Mouse (Mus musculus) heart, postnatal 36 days (tissue): ENCODE measurements at regions not wholly inside any gene's neighbourhood (a gene's known extent, or its start where the extent isn't known, plus 50 kb on each side); places are given as distances from the start of the nearest gene placed in this dataset.

Experiments used
- DNase-seq, 2 experiments: peaks; one replicate each; pipeline ENCODE4 v3.0.0; 2021 to 2022
- intact Hi-C: fragments of 180-260 bp; cut with DNase I; formaldehyde crosslinking; loops from one replicate; pipeline ENCODE4 v1.15.1; 2025

- intact Hi-C loops = no loop called here
- no peak for DNase-seq
Observed at GRCm38 (mm10) chr1:167517611-167518110, 51.1 kb upstream of the Lrrc52 start.

GRCm38 (mm10) chr1:167523881-167524280 is 57.3 kb upstream of the Lrrc52 start:
- peak; percentile 3 to 15 for DNase-seq
- intact Hi-C loops = loop anchor here (5.0 kb wide), 2 partner anchors 98 to 102 kb away; no protein-coding TSS in a partner anchor

- no peak for DNase-seq
- intact Hi-C loops = no loop called here
Observed at GRCm38 (mm10) chr1:167532571-167533331, 65.4 kb upstream of the Rxrg start.

- DNase-seq = no peak
- intact Hi-C loops = no loop called here
Observed at GRCm38 (mm10) chr1:167546000-167546399, 52.2 kb upstream of the Rxrg start.

- no peak for DNase-seq
- intact Hi-C loops = no loop called here
Observed at GRCm38 (mm10) chr1:167547248-167547647, 50.9 kb upstream of the Rxrg start.
